Mouse (Mus musculus) hindbrain, embryonic 15.5 days (tissue): ENCODE results near the gene Mapkapk2. TPM values are rescaled to one million over a fixed set of nuclear protein-coding genes. Genes with fewer than 3 reads are reported as not detected.

Experiments
- polyA plus RNA-seq: library from polyadenylated mRNA; unstranded; fragments of >200 nt; fragmentation: Nextera tagmentation; extraction: Ambion mirVana; gene quantifications from 2 replicates; pipeline ENCODE4 v1.2.1, GENCODE M21; 2015

Mapkapk2 gene
- polyA plus RNA-seq, 1 experiment from 2014 or later: 20.0 TPM

Other genes starting within 250 kb of the Mapkapk2 start
- 0.92 and 1.3 TPM in 2 replicates for gene Fcmr, start 232.2 kb downstream of the Mapkapk2 start, polyA plus RNA-seq
- not detected in 2 replicates for gene Il24, start 210.4 kb downstream of the Mapkapk2 start, polyA plus RNA-seq
- not detected in 2 replicates for gene Il20, start 186.4 kb downstream of the Mapkapk2 start, polyA plus RNA-seq
- not detected in 2 replicates for gene Il19, start 157.7 kb downstream of the Mapkapk2 start, polyA plus RNA-seq
- not detected in 2 replicates for gene Il10, start 78.0 kb downstream of the Mapkapk2 start, polyA plus RNA-seq
- 13.8 and 15.9 TPM in 2 replicates for gene Dyrk3, start 40.5 kb upstream of the Mapkapk2 start, polyA plus RNA-seq
- 49.1 and 51.9 TPM in 2 replicates for gene Eif2d, start 55.4 kb upstream of the Mapkapk2 start, polyA plus RNA-seq
- gene Rassf5, start 147.4 kb upstream of the Mapkapk2 start, polyA plus RNA-seq: 4.8 and 5.7 TPM in 2 replicates
- 1.2 and 2.3 TPM in 2 replicates for gene Ikbke, start 181.8 kb upstream of the Mapkapk2 start, polyA plus RNA-seq